Mouse (Mus musculus) embryonic facial prominence, embryonic 15.5 days (tissue): ENCODE results near the gene Bloc1s5. TPM values are rescaled to one million over a fixed set of nuclear protein-coding genes. Genes with fewer than 3 reads are reported as not detected.

ENCODE experiments used
- ATAC-seq: fragments of 200-750 bp; cut with Nextera tagmentation; 2 replicates; pipeline ENCODE4 v1.8.0; 2017; ENCODE audit warnings: low read depth, moderate TSS enrichment; ENCODE audit not compliant: insufficient number of reproducible peaks, low FRiP score, low TSS enrichment
- H3K27ac ChIP-seq: fragments of 300-500 bp; sonication (generic); replicated peaks from 2 replicates; pipeline ENCODE4 v1.5.1; 2015; ENCODE audit warnings: mild to moderate bottlenecking, inconsistent platforms
- H3K27me3 ChIP-seq: fragments of 300-500 bp; sonication (generic); 2 replicates; pipeline ENCODE4 v1.6.1; 2015; ENCODE audit warnings: inconsistent platforms
- H3K36me3 ChIP-seq: fragments of 300-500 bp; sonication (generic); 2 replicates; pipeline ENCODE4 v1.6.1; 2015; ENCODE audit warnings: mild to moderate bottlenecking, inconsistent platforms
- H3K4me1 ChIP-seq: fragments of 300-500 bp; sonication (generic); 2 replicates; pipeline ENCODE4 v1.6.1; 2015; ENCODE audit warnings: inconsistent platforms
- H3K4me2 ChIP-seq: fragments of 300-500 bp; sonication (generic); replicated peaks from 2 replicates; pipeline ENCODE4 v1.6.1; 2015; ENCODE audit warnings: mild to moderate bottlenecking, inconsistent platforms
- H3K4me3 ChIP-seq: fragments of 300-500 bp; sonication (generic); replicated peaks from 2 replicates; pipeline ENCODE4 v1.5.1; 2015; ENCODE audit warnings: mild to moderate bottlenecking, inconsistent platforms
- H3K9ac ChIP-seq: fragments of 300-500 bp; sonication (generic); 2 replicates; pipeline ENCODE4 v1.6.1; 2015; ENCODE audit warnings: inconsistent platforms
- H3K9me3 ChIP-seq: fragments of 300-500 bp; sonication (generic); replicated peaks from 2 replicates; pipeline ENCODE4 v1.6.1; 2016; ENCODE audit warnings: inconsistent platforms
- WGBS: fragments of 180-500 bp; shearing (Covaris S2); methylation state at CpG from one replicate; pipeline ENCODE4 v1.1.7; 2015; 5-methylcytosine and 5-hydroxymethylcytosine counted together
- polyA plus RNA-seq: library from polyadenylated mRNA; unstranded; fragments of >200 nt; fragmentation: Nextera tagmentation; extraction: Ambion mirVana; gene quantifications from 2 replicates; pipeline ENCODE4 v1.2.1, GENCODE M21; 2015

Bloc1s5 gene
- polyA plus RNA-seq, 1 experiment from 2014 or later: 17.2 TPM

DNA sequence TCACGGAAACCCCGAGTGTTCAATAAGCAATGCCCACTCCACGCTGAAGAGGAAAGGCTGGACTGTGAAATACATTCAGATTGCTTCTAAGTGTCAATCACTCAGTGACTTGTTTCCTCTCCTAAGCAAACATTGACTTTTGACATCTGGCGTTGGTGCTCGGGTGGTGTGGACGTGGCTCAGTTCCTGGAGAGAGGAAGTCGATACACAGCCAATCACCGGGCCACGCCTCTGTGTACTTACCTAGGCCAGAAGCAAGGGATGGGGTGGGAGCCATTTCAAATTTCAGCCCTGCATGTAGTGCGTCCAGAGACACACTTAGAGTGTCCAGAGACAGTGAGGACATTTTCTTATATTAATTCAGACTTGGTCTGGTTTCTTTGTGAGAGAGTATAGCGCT, 80.3 kb downstream of the Bloc1s5 start:
- no peaks in the 10 kb centered on the region for H3K4me1 ChIP-seq
- 66% methylated on average over 11 of the region's 11 CpGs for WGBS
- H3K9ac ChIP-seq: no peak overlapping the region
- H3K4me3 ChIP-seq: no peak overlapping the region
- no peaks in the 10 kb centered on the region for H3K36me3 ChIP-seq
- H3K27ac ChIP-seq: no peak overlapping the region
- H3K27me3 ChIP-seq: no peaks in the 10 kb centered on the region
- no peak overlapping the region for H3K4me2 ChIP-seq
- no peaks in the 10 kb centered on the region for H3K9me3 ChIP-seq
- no peak for ATAC-seq

DNA sequence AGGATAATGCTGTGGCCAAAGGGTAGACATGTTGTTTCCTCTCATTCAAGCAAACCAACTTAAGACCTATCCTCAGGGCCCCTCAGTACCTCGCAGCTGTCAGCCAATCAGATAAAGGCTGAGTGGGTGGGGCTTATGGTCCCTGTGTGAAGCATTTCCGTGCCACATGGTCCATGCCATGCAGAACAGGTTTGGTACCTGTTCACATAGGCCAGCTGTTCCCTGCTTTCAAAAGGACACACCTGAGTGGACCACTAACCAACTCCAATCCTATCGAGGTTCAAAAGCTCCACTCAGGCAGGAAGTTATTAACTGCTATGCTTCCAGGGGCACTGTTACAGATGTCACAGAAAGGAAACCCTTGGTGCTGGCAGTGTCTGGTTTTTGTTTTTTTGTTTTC, 80.7 kb downstream of the Bloc1s5 start:
- Histone ChIP-seq H3K27ac (no peak overlapping the region), H3K4me2 (no peak overlapping the region), H3K4me1 (no peaks in the 10 kb centered on the region), H3K9ac (no peak overlapping the region), H3K9me3 (no peaks in the 10 kb centered on the region), H3K27me3 (no peaks in the 10 kb centered on the region), H3K4me3 (no peak overlapping the region), H3K36me3 (no peaks in the 10 kb centered on the region)
- no peak for ATAC-seq
- 60% methylated on average over 3 of the region's 3 CpGs for WGBS

DNA sequence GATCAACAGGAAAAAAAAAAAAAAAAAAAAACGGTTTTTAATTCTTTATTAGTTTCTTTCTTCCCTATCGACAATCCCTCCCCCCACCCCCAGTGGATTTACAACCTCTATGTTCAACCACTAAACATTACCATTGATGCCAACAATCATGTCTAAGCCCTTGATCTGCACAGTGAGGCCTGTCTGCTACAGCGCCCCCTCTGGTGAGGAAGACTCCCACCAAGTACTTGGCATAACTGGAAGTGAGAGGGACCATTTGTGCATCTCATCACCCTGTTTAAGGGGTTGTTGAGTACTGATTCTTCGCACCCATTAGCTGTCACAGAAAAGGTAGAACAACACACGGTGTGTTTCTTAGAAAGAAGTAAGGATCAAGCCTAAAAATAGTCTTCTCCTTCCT, 86.2 kb downstream of the Bloc1s5 start:
- no peak for ATAC-seq
- H3K9ac ChIP-seq: no peak overlapping the region
- no peaks in the 10 kb centered on the region for H3K9me3 ChIP-seq
- H3K4me3 ChIP-seq: no peak overlapping the region
- WGBS: 73% methylated on average over 5 of the region's 5 CpGs
- H3K27ac ChIP-seq: no peak overlapping the region
- no peaks in the 10 kb centered on the region for H3K27me3 ChIP-seq
- H3K4me2 ChIP-seq: no peak overlapping the region
- no peaks in the 10 kb centered on the region for H3K36me3 ChIP-seq
- H3K4me1 ChIP-seq: no peaks in the 10 kb centered on the region

DNA sequence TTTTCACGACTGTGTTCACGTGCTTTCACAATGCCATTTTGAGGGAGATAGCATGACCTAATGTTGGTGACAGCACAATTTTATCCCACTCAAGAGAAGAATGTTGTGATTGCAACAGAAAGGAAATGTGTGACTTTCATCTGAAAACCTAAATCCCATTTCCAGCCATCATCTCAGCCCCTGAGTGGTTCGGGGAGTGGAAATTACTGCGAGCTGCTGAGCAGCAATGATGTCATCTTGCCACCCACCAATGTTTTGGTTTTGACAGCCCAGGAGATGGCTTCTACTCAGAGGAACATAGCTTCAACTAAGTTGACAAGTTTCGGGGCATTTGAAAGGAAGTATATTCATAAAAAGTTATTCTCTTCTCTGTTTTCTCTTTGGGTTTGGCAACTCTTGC, 87.2 kb downstream of the Bloc1s5 start:
- Histone ChIP-seq H3K4me2 (no peak overlapping the region), H3K27me3 (no peaks in the 10 kb centered on the region), H3K9ac (no peak overlapping the region), H3K4me1 (no peaks in the 10 kb centered on the region), H3K27ac (no peak overlapping the region), H3K4me3 (no peak overlapping the region), H3K9me3 (no peaks in the 10 kb centered on the region), H3K36me3 (no peaks in the 10 kb centered on the region)
- WGBS: 80% methylated on average over 5 of the region's 5 CpGs
- no peak for ATAC-seq

DNA sequence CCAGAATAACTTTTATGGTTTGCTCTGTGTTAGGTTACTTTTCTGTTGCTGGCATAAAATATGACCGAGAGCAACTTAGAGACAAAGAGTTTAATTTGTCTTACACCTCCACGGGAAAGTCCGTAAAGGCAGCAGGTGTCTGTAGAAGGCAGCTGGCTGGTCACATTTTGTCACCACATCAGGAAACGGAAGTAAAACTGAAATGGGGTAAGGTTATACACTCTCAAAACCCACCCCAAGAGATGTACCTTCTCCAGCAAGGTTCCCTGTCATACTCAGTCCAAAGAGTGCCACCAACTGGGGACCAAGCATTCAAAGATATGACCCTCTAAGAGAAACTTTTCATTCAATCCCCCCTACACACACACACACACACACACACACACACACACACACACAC, 88.2 kb downstream of the Bloc1s5 start:
- ATAC-seq: no peak
- H3K36me3 ChIP-seq: no peaks in the 10 kb centered on the region
- WGBS: 86% methylated on average over 4 of the region's 4 CpGs
- H3K27ac ChIP-seq: no peak overlapping the region
- H3K9ac ChIP-seq: no peak overlapping the region
- H3K4me1 ChIP-seq: no peaks in the 10 kb centered on the region
- no peak overlapping the region for H3K4me2 ChIP-seq
- no peaks in the 10 kb centered on the region for H3K9me3 ChIP-seq
- H3K27me3 ChIP-seq: no peaks in the 10 kb centered on the region
- no peak overlapping the region for H3K4me3 ChIP-seq

DNA sequence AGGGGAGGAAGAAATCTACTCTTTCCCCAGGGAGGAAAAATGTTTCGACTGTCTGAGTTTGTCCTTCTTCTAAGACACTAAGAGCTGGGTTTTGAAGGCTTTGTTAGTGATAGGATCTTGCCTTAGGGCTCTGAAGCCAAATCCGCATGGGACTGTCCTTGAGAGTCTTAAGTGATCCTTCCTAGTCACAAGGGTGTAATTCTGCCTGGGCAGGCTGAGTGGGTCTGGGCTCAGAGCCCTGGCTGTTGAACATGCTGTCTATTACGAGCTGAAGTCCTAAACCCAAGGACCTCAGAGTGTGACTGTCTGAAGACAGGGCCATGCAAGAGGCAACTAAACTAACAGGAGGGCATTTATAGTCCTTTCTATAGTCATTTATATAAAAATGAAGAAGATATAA, 89.4 kb downstream of the Bloc1s5 start:
- H3K4me1 ChIP-seq: no peaks in the 10 kb centered on the region
- H3K4me3 ChIP-seq: no peak overlapping the region
- H3K27me3 ChIP-seq: no peaks in the 10 kb centered on the region
- no peaks in the 10 kb centered on the region for H3K36me3 ChIP-seq
- no peaks in the 10 kb centered on the region for H3K9me3 ChIP-seq
- no peak overlapping the region for H3K4me2 ChIP-seq
- H3K27ac ChIP-seq: no peak overlapping the region
- H3K9ac ChIP-seq: no peak overlapping the region
- no peak for ATAC-seq
- WGBS: 33% methylated on average over 3 of the region's 3 CpGs

DNA sequence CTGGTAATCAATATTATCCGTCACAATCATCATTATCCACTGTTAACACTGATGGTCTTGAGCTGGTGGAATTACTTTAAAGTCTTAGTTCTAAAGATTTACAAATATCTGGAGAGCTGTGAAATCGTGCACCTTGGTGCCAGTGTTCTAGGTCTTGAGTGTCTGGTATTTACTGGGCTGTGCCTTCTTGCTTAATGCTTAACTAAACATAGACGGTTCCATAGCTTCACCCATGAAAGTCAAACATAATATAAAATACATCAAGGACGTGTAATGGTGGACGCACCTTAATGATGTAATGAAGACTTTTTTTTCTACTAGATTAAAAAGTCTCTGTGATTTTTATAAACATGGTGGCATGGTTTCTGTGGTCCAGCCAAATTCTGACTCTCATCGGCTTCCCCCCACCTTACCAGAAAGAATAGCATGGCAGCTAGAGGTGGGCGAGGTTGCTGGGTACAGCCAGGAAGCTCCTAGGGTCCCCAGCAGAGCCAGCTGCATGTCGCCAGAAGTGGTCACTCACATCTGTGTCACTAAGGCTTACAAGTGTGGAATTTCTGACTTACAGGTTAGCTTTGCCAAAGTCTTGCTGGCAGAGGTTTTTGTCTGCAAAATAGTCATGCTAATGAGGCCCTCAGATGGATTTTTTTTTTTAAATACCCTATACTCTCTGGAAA, 90.0 kb downstream of the Bloc1s5 start:
- no peaks in the 10 kb centered on the region for H3K4me1 ChIP-seq
- ATAC-seq: no peak
- H3K9me3 ChIP-seq: no peaks in the 10 kb centered on the region
- 79% methylated on average over 8 of the region's 8 CpGs for WGBS
- H3K9ac ChIP-seq: no peak overlapping the region
- H3K4me2 ChIP-seq: no peak overlapping the region
- H3K27me3 ChIP-seq: no peaks in the 10 kb centered on the region
- H3K36me3 ChIP-seq: no peaks in the 10 kb centered on the region
- H3K4me3 ChIP-seq: no peak overlapping the region
- no peak overlapping the region for H3K27ac ChIP-seq

DNA sequence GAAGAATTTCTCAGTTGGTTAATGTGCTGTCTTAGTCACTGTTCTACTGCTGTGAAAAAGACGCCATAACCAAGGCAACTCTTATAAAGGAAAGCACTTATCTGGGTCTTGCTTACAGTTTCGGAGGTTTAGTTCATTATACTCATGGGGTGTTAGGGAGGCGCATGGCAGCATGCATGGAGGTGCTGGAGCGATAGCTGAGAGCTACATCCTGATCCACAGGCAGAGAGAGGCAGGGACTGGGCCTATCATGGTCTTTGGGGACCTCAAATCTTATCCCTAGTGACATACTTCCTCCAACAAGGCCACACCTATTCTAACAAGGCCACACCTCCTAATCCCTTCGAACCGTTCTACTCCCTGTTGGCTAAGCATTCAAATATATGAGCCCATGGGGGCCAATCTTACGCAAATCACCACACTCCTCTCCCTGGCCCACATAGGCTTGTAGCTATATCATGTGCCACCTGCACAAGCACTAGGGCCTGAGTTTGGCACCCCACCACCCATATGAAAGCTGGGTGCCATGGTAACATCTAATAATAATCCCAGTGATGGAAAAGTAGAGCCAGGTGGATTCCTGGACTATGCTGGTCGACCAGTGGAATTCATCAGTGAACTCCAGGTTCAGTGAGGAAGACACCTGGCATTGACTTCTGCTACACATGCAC, 91.3 kb downstream of the Bloc1s5 start:
- Histone ChIP-seq H3K27ac (no peak overlapping the region), H3K9ac (no peak overlapping the region), H3K36me3 (no peaks in the 10 kb centered on the region), H3K9me3 (no peaks in the 10 kb centered on the region), H3K4me3 (no peak overlapping the region), H3K4me1 (no peaks in the 10 kb centered on the region), H3K27me3 (no peaks in the 10 kb centered on the region; the same call in 1 of the 2 replicates), H3K4me2 (no peak overlapping the region)
- ATAC-seq: no peak
- 88% methylated on average over 8 of the region's 8 CpGs for WGBS

Other genes starting within 250 kb of the Bloc1s5 start
- 303 and 309 TPM in 2 replicates for gene Txndc5, start 106.3 kb downstream of the Bloc1s5 start, polyA plus RNA-seq
- gene Eef1e1, start 23.9 kb upstream of the Bloc1s5 start, polyA plus RNA-seq: 33.8 and 37.4 TPM in 2 replicates